Mouse (Mus musculus) brain, adult 2 months (tissue): ENCODE data around the gene Fgfr2.

Experiments
- DNase-seq: peaks from one replicate; pipeline ENCODE4 v3.0.0; 2011; ENCODE audit warnings: low read depth, low spot score

Gene Fgfr2

DNA sequence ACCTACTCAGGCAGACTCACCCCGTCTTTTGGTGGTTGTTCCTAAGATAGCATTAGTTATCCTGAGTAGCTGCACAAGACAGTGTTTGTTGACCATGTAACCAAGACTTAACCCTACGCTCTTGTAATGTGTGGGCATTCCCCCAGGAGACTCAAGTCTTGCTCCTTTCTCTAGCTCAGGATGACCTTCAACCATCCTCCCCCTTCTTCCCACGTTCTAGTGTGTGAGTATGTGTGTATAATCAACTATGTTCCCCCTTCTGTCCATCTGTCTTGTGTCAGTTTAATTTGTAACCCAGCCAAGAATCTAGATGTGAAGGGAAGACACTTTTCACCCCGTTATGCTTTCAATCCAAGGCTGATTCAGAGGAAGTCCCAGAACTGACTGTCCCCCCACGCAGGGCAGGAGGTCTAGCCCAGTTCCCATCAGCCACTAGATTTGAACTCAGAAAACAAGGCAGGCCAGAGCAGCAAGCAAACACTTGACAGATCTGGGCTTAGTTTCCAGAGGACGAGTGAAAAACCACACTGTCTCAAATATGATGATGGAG, 815.4 kb downstream of the Fgfr2 start:
- DNase-seq = no peak

DNA sequence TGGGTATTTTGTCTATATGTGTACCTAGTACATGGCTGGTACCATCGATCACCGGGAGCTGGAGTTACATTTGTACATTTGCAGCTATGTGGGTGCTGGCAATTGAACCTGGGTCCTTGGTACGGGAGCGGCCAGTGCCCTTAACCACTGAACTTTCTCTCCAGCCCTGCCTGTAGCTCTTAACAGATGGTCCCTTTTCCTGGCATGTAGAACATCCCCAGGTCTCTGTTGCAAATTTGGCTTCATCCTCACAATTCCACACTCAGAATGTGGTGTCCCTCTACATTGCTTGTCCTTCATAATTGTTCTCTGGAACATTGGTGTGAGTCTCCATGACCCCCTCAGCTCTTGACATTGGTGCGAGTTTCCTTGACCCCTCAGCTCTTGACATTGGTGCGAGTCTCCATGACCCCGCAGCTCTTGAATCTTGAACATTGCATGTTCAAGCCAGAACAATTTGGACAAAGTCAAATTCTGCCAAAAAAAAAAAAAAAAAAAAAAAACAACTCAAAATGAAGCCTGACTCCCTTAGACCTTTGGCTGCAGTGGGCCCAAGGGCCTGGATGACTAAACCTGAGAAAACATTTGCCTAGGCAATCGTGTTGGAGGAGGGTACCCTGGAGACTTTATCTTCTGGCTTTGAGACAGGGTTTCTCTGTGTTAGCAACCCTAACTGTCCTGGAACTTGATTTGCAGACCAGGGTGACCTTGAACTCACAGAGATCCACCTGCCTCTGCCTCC, 816.3 kb downstream of the Fgfr2 start:
- peak; percentile 68 for DNase-seq

DNA sequence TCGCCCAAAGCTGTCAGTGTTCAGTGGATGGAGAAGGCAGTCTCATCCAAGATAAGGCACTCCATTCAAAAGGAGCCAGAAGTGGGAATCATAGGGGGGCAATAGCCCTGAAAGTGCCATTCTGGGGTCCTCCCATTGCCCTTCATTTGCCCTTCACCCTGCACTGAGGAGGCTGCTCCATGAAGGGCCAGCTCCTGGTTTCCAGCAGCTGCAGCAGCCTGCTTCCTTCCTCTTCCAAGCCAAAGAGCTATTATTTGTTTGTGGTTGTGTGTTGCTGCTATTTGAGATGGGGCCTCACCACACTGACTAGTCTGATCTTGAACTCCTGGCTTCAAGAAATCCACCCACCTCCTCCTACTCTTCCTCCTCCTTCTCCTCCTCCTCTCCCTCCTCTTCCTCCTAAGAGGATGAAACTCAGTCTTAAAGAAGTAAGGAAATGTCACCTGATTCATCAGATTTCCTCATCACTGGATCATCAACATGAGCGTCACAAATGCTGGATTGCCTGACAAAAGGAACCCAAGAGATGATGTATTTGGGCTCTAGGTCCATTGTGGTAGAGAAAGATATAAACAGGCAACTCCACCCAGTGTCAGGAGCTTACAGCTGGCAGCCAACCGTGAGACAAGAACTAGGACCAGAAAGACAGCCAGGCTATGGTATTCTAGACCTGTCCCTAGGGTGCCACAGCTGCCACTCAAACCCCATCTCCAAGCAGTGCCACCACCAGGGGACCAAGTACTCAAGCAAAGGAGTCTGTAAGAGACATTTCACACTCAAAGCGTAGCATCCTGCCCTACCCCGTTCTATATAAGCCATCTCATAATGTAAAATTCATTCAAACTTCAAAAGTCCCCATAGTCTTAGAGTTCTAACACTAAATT, 817.4 kb downstream of the Fgfr2 start:
- no peak for DNase-seq

- no peak for DNase-seq
These were observed 818.6 kb downstream of the Fgfr2 start for GRCm38 (mm10) chr7:132304424-132305085.

DNA sequence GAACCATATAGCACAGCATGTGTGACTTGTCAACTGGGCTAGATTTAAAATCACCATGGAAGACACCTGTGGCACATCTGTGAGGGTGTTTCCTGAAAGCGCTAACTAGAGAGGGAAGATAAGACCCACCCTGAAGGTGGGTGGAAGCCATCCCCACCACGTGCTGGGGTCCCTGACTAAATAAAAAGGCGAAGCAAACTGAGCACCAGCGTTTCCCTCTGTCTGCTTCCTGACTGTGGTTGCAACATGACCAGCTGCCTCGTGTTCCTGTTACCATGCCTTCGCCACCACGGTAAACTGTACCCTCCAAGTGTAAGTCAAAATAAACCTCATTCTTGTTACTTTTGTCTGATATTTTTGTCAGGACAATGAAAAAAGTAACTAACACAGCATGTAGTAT, 819.2 kb downstream of the Fgfr2 start:
- DNase-seq = no peak

GRCm38 (mm10) chr7:132302508-132303241, 820.5 kb downstream of the Fgfr2 start:
- peak; percentile 40 for DNase-seq

DNA sequence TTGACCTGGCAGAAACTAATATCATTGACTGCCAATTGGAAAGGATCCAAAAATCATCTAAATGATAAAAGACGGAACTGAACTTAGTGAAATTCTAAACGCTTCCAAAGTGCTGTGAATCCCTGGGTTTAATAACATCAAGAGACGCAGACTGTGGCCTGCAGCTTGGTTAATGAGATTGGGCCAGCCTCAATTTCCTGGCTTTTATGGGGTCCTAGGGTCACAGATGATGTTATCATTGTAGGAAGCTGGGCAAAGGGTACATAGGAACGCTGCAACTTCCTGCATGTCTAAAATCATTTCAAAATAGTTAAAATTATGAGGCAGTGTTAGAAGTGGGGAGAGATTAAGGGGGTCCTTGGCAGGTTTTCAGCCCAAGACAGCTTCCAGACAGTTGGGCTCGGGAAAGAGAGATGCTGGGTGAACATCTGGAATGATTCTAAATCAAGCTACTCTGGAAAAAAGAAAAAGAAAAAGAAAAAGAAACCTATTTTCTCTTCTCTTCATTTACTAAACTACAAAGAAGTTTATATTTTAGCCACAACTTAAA, 823.4 kb downstream of the Fgfr2 start:
- no peak for DNase-seq

- DNase-seq = no peak
These were observed 824.6 kb downstream of the Fgfr2 start for GRCm38 (mm10) chr7:132298412-132298990.

DNA sequence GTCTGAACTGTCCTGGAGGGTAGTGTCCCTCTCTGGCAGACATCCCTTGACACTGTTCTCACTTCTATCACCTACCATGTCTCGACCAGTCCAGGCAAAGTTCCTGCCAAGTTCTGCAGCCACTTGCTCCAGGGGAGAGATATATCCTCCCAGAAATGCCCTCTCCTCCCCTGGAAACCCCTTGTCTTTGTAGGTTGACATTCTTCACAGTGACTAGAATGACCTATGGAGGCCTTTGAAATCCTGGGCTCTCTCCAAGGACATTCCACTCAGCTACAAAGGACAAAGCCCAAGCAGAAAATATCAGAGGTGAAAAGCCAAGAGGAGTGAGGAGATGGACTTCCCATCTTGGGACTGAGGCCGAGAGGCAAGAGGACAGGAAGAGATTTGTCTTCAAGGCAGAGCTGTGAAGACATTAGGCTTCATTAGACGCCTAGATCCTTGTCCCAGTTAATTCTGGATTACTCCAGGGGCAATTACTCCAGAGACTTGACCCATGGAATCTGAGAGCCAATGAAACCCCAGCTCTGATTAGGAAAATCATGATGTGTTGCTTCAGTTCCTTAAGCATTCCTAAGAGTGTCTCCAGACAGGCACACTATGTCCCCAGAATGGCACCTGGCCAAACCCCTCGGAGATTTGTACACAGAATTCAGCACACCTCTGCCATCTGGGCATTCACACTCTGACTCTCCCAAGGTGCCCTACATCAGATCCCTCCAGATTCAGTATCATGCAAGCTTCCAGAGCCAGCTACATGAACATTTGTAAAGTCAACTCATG, 826.3 kb downstream of the Fgfr2 start:
- peak; percentile 45 for DNase-seq

DNA sequence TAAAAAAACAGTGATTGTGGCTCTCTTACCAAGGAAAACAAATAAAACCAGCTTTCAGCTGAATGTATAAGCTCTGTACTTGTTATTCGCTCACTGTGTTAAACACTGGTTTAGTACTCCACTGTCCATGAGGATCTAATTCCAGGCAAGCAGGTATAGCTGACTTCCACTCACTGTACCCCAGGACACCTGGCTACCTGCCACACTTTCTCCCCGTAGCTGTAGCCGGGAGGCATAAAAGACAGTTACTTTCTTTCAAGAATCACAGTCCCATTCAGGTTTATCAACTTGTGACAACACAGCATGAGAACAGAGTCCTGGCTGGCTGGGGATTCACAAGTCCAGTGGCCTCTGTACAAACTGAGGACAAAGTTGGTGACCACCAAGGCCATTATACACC, 827.0 kb downstream of the Fgfr2 start:
- peak; percentile 59 for DNase-seq

- DNase-seq = no peak
These were observed 835.8 kb downstream of the Fgfr2 start for GRCm38 (mm10) chr7:132287340-132287664.

DNA sequence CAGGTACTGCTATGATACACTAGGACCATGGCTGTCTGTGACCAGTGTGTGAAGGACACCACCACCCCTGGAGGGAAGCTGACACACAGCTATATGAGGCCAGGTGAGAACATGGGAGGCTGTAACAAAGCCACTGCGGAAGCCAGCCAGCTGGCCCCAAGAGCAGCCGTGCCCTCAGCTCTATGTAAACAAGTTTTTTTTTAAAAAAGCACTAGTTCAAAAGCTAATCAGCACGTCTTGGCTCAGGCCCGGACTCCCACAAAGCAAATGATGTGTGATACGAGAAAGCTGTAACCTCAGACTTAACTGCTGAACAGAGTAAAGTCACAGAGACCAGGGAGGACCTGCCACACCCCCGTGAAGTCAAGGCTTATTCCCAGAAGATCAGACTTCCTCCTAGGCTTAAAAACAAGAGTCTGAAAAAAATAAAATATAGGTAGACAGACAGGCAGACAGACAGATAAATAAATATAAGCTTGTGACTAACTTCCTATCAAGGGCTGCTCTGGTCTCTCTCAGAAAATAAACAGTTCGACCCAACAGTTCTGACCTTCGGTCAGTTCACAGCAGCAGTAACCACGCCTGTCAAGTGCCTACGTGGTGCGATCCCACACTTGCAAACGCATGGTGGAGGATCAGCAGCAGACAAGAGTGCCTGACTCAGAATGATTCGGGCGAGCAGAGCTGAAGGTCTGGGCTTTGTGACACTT, 836.4 kb downstream of the Fgfr2 start:
- DNase-seq = peak; percentile 60

DNA sequence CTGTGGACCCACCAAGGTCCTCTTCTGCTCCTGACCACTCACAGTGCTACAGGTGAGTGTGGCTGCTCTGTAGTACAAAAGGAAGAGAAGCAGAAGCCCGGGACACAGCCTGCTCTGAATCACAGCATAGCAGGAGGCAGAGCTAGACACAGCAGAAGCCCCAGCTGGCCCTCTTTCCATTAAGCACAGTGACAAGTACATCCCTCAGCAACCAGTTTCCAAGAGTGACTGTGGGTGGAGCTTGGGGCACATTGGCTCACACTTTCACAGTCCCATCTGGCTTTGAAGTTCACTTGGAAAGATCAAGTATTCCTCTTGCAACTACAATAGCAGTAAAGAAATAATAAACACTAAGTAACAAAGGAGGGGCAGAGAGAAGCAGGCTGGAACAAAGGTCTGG, 838.4 kb downstream of the Fgfr2 start:
- peak; percentile 91 for DNase-seq

DNA sequence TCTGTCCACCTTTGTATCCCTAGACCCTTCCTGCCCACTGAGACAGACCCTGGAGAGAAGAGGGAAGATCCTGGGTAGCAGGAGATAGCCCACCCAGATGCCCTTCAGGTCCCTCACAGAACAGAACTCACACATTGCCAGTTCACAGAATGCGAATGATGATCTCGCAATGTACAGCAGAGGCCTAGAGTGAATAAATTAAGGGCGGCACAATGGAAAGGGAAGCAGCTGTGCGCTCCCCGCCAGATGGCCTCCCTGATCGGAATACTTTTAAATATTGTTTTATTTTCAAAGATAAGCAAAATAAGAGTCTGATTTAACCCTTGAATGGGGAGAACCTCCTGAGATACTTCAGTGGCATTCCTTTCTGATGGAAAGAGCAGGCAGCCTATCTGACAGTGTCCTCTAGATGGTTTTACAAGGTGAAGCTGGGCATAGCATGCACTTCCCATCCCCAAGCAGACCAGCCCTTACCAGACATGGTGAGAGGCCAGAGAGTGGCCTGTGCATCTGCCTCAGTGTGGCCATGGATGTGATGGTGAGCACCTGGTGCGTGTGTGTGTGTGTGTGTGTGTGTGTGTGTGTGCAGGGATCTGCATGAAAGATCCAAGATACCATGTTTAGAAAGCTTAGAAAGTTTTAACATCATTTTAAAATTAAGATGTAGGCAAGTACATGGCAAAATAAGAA, 839.0 kb downstream of the Fgfr2 start:
- peak; percentile 56 for DNase-seq

DNA sequence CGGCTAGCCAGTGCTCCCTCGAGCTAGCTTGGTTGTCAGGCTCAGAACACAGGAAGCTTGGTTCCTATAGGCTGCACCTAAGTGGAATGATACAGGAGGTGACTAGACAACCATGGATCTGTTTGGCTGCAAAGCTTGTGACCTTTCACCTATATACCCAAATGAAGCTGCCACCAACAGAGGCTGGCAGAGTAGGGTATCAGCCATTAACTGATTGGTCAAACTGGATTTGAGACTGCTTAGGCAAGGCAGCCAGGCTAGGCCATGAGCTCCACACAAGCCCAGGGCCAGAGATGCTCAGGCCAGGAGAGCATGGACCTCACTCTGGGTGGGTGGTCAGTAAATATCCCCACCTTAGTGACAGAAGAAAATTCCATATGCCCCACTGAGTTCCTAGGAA, 840.6 kb downstream of the Fgfr2 start:
- no peak for DNase-seq

DNA sequence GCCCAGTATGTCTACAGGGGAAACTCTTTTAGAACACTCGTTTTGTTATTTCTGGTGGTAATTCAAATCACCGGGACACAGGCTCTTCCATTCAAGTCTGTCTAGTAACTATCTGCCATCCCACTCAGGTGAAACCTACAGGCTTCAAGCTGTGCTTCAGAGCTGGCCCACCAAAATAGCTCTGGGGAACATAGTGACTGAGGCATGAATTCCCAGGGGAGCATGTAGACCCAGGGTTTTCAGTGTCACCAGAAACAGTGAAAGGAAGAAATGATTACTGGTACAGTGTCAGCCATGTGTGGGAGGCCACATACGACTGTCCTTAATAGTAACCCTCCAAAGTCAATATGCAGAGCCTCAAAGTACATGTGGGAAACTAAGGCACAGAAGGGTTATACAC, 841.0 kb downstream of the Fgfr2 start:
- peak; percentile 37 for DNase-seq

GRCm38 (mm10) chr7:132281753-132282152, 841.4 kb downstream of the Fgfr2 start:
- peak; percentile 86 for DNase-seq

DNA sequence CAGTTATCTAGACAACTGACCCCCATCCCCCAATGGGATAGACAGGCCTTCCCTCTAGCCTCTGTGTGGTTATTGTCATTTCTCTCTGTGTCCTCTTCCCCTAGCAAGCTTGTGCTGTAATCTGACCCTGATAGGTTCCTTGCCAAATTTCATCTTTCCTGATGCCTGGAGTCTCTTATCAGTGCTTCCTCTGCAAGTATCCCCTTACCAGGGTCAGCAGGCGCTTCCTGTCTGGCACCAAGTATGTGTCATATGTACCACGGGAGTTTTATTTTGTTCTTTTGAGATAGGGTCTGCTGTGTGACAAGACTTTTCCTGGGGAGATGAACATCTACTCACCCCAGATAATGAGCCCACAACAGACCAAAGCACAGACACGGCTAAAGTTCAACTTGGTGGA, 844.5 kb downstream of the Fgfr2 start:
- no peak for DNase-seq

DNA sequence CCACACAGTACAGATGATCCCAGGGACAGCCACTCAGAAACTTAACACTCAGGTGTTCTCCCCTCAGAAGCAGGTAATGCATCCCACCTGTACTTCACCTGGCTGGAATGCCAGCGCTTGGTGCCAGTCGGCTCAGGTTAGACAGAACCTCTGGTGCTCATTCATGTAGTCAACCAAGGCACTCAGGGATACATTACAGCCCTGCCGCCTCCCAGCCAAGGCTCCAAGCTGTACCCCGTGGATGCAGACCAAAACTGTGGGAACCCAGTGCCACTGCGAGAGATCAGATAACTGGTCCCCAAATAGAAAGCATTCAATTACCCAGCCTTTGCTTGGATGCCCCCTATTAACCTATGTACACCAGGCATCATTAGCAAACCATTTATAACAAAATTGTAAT, 846.9 kb downstream of the Fgfr2 start:
- no peak for DNase-seq
